Mouse (Mus musculus) forebrain, postnatal 0 days (tissue): ENCODE measurements around the gene Tpcn1. TPM values are rescaled to one million over a fixed set of nuclear protein-coding genes. Genes with fewer than 3 reads are reported as not detected.
A peak's percentile ranks its signal among the peaks of the same experiment; 100 is the strongest.

Experiments
- ATAC-seq: fragments of 200-750 bp; cut with Nextera tagmentation; 2 replicates; pipeline ENCODE4 v1.8.0; 2017; ENCODE audit warnings: mild to moderate bottlenecking, moderate library complexity
- DNase-seq: peaks from one replicate; pipeline ENCODE4 v3.0.0-alpha.2; 2015
- H3K27ac ChIP-seq: fragments of 300-500 bp; sonication (generic); 2 replicates; pipeline ENCODE4 v1.5.1; 2014; ENCODE audit warnings: low read depth, mild to moderate bottlenecking, antibody characterized with exemption, low read length, moderate library complexity, mixed read lengths
- H3K27me3 ChIP-seq: fragments of 300-500 bp; sonication (generic); 2 replicates; pipeline ENCODE4 v1.6.1; 2014; ENCODE audit warnings: mild to moderate bottlenecking, low read length, mixed read lengths; ENCODE audit not compliant: insufficient read depth
- H3K36me3 ChIP-seq: fragments of 300-500 bp; sonication (generic); 2 replicates; pipeline ENCODE4 v1.6.1; 2014; ENCODE audit warnings: mild to moderate bottlenecking, moderate library complexity; ENCODE audit not compliant: insufficient read depth
- H3K4me1 ChIP-seq: fragments of 300-500 bp; sonication (generic); 2 replicates; pipeline ENCODE4 v1.6.1; 2014; ENCODE audit warnings: antibody characterized with exemption; ENCODE audit not compliant: insufficient read depth
- H3K4me2 ChIP-seq: fragments of 300-500 bp; sonication (generic); 2 replicates; pipeline ENCODE4 v1.6.1; 2014; ENCODE audit warnings: low read depth, mild to moderate bottlenecking, moderate library complexity
- H3K4me3 ChIP-seq: fragments of 300-500 bp; sonication (generic); 2 replicates; pipeline ENCODE4 v1.5.1; 2014; ENCODE audit warnings: low read depth, low read length, mixed read lengths
- H3K9ac ChIP-seq: fragments of 300-500 bp; sonication (generic); 2 replicates; pipeline ENCODE4 v1.6.1; 2014; ENCODE audit warnings: mild to moderate bottlenecking
- H3K9me3 ChIP-seq: fragments of 300-500 bp; sonication (generic); 2 replicates; pipeline ENCODE4 v1.6.1; 2016; ENCODE audit warnings: low read length
- CTCF ChIP-seq: sonication (generic); IDR thresholded peaks from 2 replicates; pipeline ENCODE4 v1.5.1; 2016; ENCODE audit warnings: antibody characterized with exemption, control low read depth, low read depth
- WGBS: fragments of 180-500 bp; shearing (Covaris S2); extraction: QIAGEN DNeasy Blood & Tissue Kit; methylation state at CpG from one replicate; pipeline ENCODE4 v1.1.7; 2014; 5-methylcytosine and 5-hydroxymethylcytosine counted together
- polyA plus RNA-seq: library from polyadenylated mRNA; unstranded; fragments of >200 nt; fragmentation: Nextera tagmentation; extraction: Ambion mirVana; gene quantifications from 2 replicates; pipeline ENCODE4 v1.2.1, GENCODE M21; 2015
- total RNA-seq: library from RNA; depleted of rRNA; stranded (reverse); fragments of >200 nt; gene quantifications from 2 replicates; pipeline ENCODE4 v1.2.3, GENCODE M21; 2014

Tpcn1 gene
- total and polyA plus RNA-seq, 2 experiments from 2014 or later: 11.1 to 14.3 TPM

DNA sequence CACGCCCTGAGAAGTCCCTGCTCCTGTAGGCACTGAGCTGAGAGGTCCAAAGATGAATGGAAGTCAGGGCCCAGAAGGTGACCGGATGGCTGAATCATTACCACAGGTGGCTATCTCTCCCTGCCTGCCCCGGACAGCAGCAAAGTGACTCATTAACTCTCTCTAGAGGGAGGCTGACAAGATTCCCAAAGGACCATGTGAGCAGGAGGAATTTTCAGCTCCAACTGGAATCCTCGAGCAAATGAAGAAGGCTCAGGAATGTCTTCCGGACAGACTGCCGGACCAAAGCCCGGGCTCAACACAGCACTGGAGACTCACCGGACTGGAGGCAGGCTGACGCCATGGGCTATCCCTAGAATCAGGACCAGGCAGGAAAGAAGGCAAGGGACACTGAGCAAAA lies 6.5 kb downstream of the Tpcn1 start:
- no peaks in the 10 kb centered on the region for H3K27me3 ChIP-seq
- no peak for TF ChIP-seq CTCF
- 87% methylated on average over 9 of the region's 9 CpGs for WGBS
- H3K9me3 ChIP-seq: no peaks in the 10 kb centered on the region
- H3K4me1 ChIP-seq: peaks cover 5% of the 10 kb centered on the region; the same call in 1 of the 2 replicates
- no peak overlapping the region for H3K4me2 ChIP-seq
- no peak overlapping the region for H3K27ac ChIP-seq
- peaks cover 20% of the 10 kb centered on the region; the same call in 1 of the 2 replicates for H3K36me3 ChIP-seq
- DNase-seq: no peak
- no peak overlapping the region for H3K9ac ChIP-seq
- ATAC-seq: no peak
- H3K4me3 ChIP-seq: no peak overlapping the region

DNA sequence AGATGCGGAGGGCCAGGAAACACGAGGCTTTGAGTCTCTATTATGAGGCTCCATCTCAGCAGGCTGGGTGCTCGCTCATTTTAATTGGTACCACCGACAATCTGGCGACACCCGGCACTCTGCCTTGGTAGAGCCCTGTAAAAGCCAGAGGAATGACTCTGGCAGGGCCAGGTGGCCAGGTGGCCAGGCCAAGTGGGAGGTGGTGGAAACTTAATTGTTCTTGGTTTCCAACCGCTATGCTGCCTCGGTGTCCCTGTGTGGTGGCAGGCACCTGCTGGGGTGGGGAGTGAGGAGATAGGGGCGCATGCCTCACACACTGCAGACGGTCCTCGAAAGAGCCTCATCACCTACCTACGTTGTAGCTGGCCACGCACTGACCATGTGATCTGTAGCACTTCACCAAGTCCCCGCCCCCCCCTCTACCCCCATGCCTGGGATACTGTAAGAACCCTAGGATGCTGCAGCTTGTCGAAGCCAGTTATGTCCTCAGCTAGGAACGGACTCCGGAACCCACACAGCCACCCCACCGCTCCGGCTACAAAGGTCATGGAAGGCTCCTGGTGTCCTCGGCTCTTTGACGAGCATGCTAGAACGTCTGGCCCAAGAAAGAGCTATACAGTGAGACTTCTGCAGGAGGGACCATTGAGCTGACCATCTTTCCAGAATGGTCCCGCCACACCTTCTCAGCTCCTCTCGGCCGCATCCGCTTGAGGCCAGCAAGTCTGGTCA lies 8.4 kb downstream of the Tpcn1 start:
- no peak for DNase-seq
- 74% methylated on average over 26 of the region's 26 CpGs for WGBS
- peak overlapping the region; percentile 5; the same call in 1 of the 2 replicates for H3K4me2 ChIP-seq

DNA sequence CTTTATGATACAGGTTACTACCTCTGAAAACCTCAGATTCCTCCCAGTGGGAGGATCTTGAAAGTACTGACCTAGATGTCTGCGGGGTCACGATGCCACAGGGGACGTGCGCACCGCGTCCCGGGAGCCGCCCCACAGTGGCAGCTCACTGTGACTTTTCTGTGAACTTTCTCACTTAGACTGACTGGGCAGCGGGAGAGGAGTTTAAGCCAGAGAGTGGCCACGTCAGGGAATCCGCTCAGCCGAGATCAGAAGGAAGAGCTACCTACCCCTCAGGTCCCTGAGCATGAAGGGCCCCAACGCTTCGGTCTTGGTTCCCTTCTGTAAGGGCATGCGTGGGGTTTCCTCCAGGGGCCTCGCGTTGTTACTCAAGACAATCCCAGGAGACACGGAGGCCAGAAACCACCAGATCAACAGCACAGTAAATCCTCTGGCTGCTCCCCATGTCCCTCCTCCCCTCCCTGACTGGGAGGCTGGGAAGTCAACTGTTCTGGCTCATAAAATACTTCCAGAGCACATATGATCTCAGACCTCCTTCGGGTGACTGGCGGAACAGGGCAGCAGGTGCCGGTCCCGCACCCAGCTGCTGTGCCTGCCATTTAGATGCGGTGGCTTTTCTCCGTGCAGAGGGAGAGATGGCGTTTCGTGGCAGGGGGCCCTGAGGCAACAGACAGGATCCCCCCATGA lies 9.1 kb downstream of the Tpcn1 start:
- peak; percentile 70 for ATAC-seq
- Histone ChIP-seq H3K9ac (no peak overlapping the region), H3K4me1 (no peaks in the 10 kb centered on the region), H3K36me3 (peaks cover 20% of the 10 kb centered on the region; the same call in 1 of the 2 replicates), H3K27ac (peak overlapping the region; percentile 40), H3K4me2 (peak overlapping the region; percentile 5; the same call in 1 of the 2 replicates), H3K9me3 (no peaks in the 10 kb centered on the region), H3K27me3 (no peaks in the 10 kb centered on the region), H3K4me3 (no peak overlapping the region)
- DNase-seq: peak; percentile 52
- no peak for TF ChIP-seq CTCF
- WGBS: 63% methylated on average over 26 of the region's 26 CpGs

More for the DNA sequence above, 8.4 kb downstream of the Tpcn1 start:
- no peaks in the 10 kb centered on the region for H3K27me3 ChIP-seq
- H3K36me3 ChIP-seq: peaks cover 20% of the 10 kb centered on the region; the same call in 1 of the 2 replicates
- H3K9me3 ChIP-seq: no peaks in the 10 kb centered on the region
- H3K4me1 ChIP-seq: no peaks in the 10 kb centered on the region
- no peak overlapping the region for H3K4me3 ChIP-seq
- peak; percentile 77 for ATAC-seq
- TF ChIP-seq CTCF: no peak
- H3K27ac ChIP-seq: peak overlapping the region; percentile 35; the same call in 1 of the 2 replicates
- no peak overlapping the region for H3K9ac ChIP-seq

DNA sequence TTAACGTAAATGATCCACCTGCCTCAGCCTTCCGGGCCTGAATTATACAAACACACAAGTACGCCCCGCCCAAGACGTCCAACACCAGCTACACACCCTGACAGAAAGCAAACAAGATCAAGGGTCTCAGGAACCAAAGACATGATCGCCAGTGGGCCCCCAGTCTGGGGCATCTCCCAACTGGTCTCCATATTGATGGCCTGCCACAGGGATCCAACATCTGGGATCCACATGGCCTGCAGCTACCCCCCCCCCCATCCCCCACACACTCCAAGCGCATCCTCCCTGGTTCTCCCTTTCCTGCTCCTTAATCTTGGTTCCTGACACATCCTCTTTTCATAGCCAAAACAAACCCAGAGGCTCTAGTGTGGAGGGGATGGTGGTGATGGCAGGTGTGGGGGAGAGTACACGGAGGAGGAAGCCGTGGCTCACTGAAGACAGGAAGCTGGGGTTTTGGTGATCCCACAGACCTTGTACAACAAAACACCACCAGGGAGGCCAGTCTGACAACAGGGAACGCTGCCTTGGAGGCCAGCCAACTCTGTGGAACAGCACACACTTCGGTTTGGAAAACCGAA lies 9.9 kb downstream of the Tpcn1 start:
- Histone ChIP-seq H3K27me3 (no peaks in the 10 kb centered on the region), H3K27ac (no peak overlapping the region), H3K9me3 (no peaks in the 10 kb centered on the region), H3K4me3 (no peak overlapping the region), H3K36me3 (peaks cover 16% of the 10 kb centered on the region; the same call in 1 of the 2 replicates), H3K4me2 (no peak overlapping the region), H3K9ac (no peak overlapping the region), H3K4me1 (no peaks in the 10 kb centered on the region)
- WGBS: 53% methylated on average over 12 of the region's 12 CpGs
- TF ChIP-seq CTCF: no peak
- DNase-seq (no peak), ATAC-seq (no peak)

DNA sequence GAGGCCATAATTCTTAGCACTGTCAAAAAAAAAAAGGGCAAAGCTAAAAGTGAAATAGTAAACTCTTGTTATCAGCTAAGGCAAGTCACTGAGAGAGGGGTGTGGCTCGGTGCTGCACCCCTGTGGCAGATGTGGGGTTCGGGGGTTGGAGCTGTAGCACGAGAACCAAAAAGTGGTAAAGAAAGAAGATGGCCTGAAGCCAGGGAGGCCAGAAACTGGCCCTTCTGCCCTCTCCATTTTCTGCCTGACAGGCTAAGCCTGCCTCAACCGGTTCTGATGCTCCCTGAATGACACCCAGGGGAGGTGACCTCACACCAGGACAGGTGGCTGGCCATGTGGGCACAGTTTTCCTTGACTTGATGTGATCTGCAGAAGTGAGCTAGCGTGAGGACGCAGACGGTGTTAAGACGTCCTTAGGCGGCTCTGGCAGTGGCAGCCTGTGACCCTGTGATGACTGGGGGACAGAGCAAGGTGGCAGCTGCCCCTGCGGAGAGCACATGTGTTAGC lies 10.5 kb downstream of the Tpcn1 start:
- Histone ChIP-seq H3K4me2 (no peak overlapping the region), H3K9me3 (no peaks in the 10 kb centered on the region), H3K4me1 (no peaks in the 10 kb centered on the region), H3K27me3 (no peaks in the 10 kb centered on the region), H3K27ac (no peak overlapping the region), H3K36me3 (peaks cover 10% of the 10 kb centered on the region; the same call in 1 of the 2 replicates), H3K9ac (no peak overlapping the region), H3K4me3 (no peak overlapping the region)
- ATAC-seq (no peak), DNase-seq (no peak)
- WGBS: 60% methylated on average over 10 of the region's 10 CpGs
- TF ChIP-seq CTCF: no peak

DNA sequence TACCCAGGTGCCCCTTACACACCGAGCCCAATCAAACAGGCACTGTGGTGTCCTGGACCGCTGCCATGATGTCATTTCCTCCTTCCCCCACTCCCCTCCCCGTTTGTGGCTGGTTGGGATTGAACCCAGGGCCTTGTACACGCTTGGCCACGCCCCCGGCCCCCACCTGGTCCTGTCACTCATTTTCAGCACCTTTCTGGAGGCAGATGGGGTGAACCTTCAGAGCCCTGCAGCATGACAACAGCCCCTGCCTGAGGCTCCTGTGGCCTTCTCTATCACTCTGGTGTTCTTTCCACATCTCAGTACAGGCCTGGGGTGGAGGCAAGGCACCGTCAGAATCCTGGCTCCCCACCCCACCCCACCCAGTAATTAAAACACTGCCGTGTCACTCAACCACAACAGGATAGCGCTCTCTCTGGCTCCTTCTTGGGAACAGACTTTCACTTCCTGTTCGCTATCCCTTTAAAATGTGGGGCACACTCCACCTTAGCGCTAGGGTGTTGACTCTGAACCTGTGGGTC lies 11.6 kb downstream of the Tpcn1 start:
- DNase-seq (no peak), ATAC-seq (no peak)
- H3K27me3 ChIP-seq: no peaks in the 10 kb centered on the region
- H3K9me3 ChIP-seq: no peaks in the 10 kb centered on the region
- H3K36me3 ChIP-seq: 0 out of 2 replicates have a peak, but pooled peaks cover 6% of the 10 kb centered on the region
- H3K9ac ChIP-seq: no peak overlapping the region
- 76% methylated on average over 11 of the region's 11 CpGs for WGBS
- no peak for TF ChIP-seq CTCF
- H3K27ac ChIP-seq: no peak overlapping the region
- no peak overlapping the region for H3K4me2 ChIP-seq
- H3K4me3 ChIP-seq: no peak overlapping the region
- H3K4me1 ChIP-seq: no peaks in the 10 kb centered on the region
